Mouse (Mus musculus) limb, embryonic 13.5 days (tissue): ENCODE measurements around the gene Ank2. TPM values are rescaled to one million over a fixed set of nuclear protein-coding genes. Genes with fewer than 3 reads are reported as not detected.

Source experiments
- ATAC-seq: fragments of 200-750 bp; cut with Nextera tagmentation; 2 replicates; pipeline ENCODE4 v1.8.0; 2017; ENCODE audit warnings: low read depth, moderate number of reproducible peaks, moderate TSS enrichment; ENCODE audit not compliant: low FRiP score
- H3K27ac ChIP-seq: fragments of 300-500 bp; sonication (generic); 2 replicates; pipeline ENCODE4 v1.5.1; 2015; ENCODE audit warnings: inconsistent platforms, mild to moderate bottlenecking, moderate library complexity
- H3K27me3 ChIP-seq: fragments of 300-500 bp; sonication (generic); 2 replicates; pipeline ENCODE4 v1.6.1; 2015; ENCODE audit warnings: mild to moderate bottlenecking, inconsistent platforms
- H3K36me3 ChIP-seq: fragments of 300-500 bp; sonication (generic); 2 replicates; pipeline ENCODE4 v1.6.1; 2015; ENCODE audit warnings: inconsistent platforms, mild to moderate bottlenecking, moderate library complexity
- H3K4me1 ChIP-seq: fragments of 300-500 bp; sonication (generic); 2 replicates; pipeline ENCODE4 v1.6.1; 2015; ENCODE audit warnings: inconsistent platforms
- H3K4me2 ChIP-seq: fragments of 300-500 bp; sonication (generic); replicated peaks from 2 replicates; pipeline ENCODE4 v1.6.1; 2015; ENCODE audit warnings: inconsistent platforms, mild to moderate bottlenecking, moderate library complexity
- H3K4me3 ChIP-seq: fragments of 300-500 bp; sonication (generic); 2 replicates; pipeline ENCODE4 v1.5.1; 2015; ENCODE audit warnings: moderate library complexity, mild to moderate bottlenecking, inconsistent platforms
- H3K9ac ChIP-seq: fragments of 300-500 bp; sonication (generic); 2 replicates; pipeline ENCODE4 v1.6.1; 2015; ENCODE audit warnings: mild to moderate bottlenecking, inconsistent platforms
- H3K9me3 ChIP-seq: fragments of 300-500 bp; sonication (generic); 2 replicates; pipeline ENCODE4 v1.6.1; 2016; ENCODE audit warnings: inconsistent platforms
- WGBS: fragments of 180-500 bp; shearing (Covaris S2); methylation state at CpG from one replicate; pipeline ENCODE4 v1.1.7; 2015; 5-methylcytosine and 5-hydroxymethylcytosine counted together
- polyA plus RNA-seq: library from polyadenylated mRNA; unstranded; fragments of >200 nt; fragmentation: Nextera tagmentation; extraction: Ambion mirVana; gene quantifications from 2 replicates; pipeline ENCODE4 v1.2.1, GENCODE M21; 2015

Gene Ank2
- polyA plus RNA-seq, 1 experiment from 2014 or later = 32.4 TPM

DNA sequence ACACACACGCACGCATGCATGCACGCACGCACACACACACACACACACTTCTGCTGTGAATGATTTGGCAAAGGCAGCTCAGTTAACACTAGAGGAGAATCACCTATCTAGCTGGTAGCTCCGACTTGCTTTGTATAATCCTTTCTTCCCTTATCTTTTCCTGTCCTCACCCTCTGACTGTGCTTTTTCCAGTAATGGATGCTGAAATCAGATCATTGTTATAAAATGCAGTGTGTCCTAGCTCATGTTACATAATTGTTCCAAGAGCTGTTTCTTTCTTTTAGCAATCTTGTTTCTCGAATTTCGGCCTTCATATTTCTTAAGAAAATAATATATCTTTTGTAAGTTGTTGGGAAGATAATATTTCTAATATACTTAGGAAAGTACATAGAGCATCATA lies 457.9 kb downstream of the Ank2 start:
- no peak for ATAC-seq
- Histone ChIP-seq H3K27ac (no peak overlapping the region), H3K4me2 (no peak overlapping the region), H3K4me3 (no peak overlapping the region), H3K4me1 (0 out of 2 replicates have a peak, but pooled peaks cover 3% of the 10 kb centered on the region), H3K9ac (no peak overlapping the region), H3K9me3 (no peaks in the 10 kb centered on the region), H3K27me3 (no peaks in the 10 kb centered on the region), H3K36me3 (peaks cover 3% of the 10 kb centered on the region; the same call in 1 of the 2 replicates)
- WGBS = 69% methylated on average over 7 of the region's 7 CpGs

GRCm38 (mm10) chr3:127038570-127038969 lies 460.6 kb downstream of the Ank2 start:
- Histone ChIP-seq H3K4me2 (no peak overlapping the region), H3K9ac (no peak overlapping the region), H3K4me1 (0 out of 2 replicates have a peak, but pooled peaks cover 3% of the 10 kb centered on the region), H3K9me3 (no peaks in the 10 kb centered on the region), H3K36me3 (no peaks in the 10 kb centered on the region), H3K4me3 (no peak overlapping the region), H3K27me3 (no peaks in the 10 kb centered on the region), H3K27ac (no peak overlapping the region)
- ATAC-seq = no peak
- WGBS = 70% methylated on average over 7 of the region's 7 CpGs

DNA sequence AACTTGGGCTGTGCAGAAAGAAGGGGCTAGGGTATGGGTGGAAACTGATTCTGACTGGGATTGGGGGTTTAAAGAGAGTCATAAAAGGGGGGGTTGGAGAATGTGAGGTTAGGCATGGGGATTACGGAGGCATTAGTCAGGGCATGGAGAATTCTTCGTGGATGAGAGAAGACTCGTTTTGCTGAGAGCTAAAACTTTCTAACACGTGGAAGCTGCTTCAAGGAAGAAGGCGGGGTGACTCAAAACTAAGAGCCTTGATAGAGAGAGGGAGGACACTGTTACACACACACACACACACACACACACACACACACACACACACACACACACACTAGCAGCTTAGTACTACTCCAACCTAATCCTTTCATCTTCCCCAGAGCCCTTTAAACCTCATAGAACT lies 463.0 kb downstream of the Ank2 start:
- Histone ChIP-seq H3K9ac (no peak overlapping the region), H3K27ac (no peak overlapping the region), H3K27me3 (no peaks in the 10 kb centered on the region), H3K36me3 (peaks cover 5% of the 10 kb centered on the region; the same call in 1 of the 2 replicates), H3K4me2 (no peak overlapping the region), H3K4me1 (0 out of 2 replicates have a peak, but pooled peaks cover 3% of the 10 kb centered on the region), H3K4me3 (no peak overlapping the region), H3K9me3 (no peaks in the 10 kb centered on the region)
- WGBS = 55% methylated on average over 5 of the region's 5 CpGs
- ATAC-seq = no peak

DNA sequence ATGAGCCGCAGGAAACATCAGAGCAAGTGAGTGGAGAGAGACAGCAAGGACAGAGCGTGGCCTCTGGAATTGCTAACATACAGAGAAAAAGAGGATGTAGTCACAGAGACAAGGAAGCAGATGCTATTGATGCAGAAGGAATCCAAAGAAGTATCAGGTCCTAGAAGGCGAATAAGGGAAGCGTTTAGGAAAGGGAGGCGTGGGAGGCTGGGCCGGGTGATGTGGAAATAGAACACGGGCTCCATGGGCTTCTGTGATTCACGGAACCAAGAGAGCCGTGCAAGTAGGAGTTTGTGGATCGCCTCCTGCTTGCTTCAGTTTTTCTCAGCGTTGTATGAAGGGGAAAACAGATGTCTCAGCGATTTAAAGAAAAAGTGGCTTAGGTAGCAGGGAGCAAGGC lies 463.6 kb downstream of the Ank2 start:
- peaks cover 5% of the 10 kb centered on the region; the same call in 1 of the 2 replicates for H3K36me3 ChIP-seq
- no peaks in the 10 kb centered on the region for H3K4me1 ChIP-seq
- H3K9me3 ChIP-seq = no peaks in the 10 kb centered on the region
- no peak overlapping the region for H3K4me2 ChIP-seq
- no peak for ATAC-seq
- no peak overlapping the region; the same call in 1 of the 2 replicates for H3K27ac ChIP-seq
- 83% methylated on average over 12 of the region's 12 CpGs for WGBS
- H3K4me3 ChIP-seq = no peak overlapping the region
- H3K9ac ChIP-seq = no peak overlapping the region
- no peaks in the 10 kb centered on the region for H3K27me3 ChIP-seq

DNA sequence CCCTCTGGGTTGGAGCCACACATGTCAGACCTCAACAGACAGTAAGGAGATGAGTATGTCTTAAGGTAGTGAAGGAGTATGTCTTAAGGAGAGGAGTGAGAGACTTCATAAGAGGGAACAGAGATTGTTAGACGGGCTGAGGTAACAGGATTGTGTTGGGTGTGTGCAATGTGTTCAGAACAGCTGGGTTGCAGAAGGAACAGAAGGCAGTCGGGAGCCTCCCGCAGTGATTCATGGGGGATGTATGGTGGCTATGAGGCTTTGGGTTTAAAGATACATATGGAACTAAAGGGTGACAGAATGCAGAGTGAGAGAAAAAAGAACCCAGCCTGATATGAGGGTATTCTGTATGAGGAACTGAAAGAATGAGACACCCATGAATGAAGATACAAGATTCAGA lies 464.2 kb downstream of the Ank2 start:
- Histone ChIP-seq H3K4me3 (no peak overlapping the region), H3K4me1 (no peaks in the 10 kb centered on the region), H3K4me2 (no peak overlapping the region), H3K27ac (no peak overlapping the region), H3K9me3 (no peaks in the 10 kb centered on the region), H3K27me3 (no peaks in the 10 kb centered on the region), H3K36me3 (peaks cover 5% of the 10 kb centered on the region; the same call in 1 of the 2 replicates), H3K9ac (no peak overlapping the region)
- 80% methylated on average over 3 of the region's 3 CpGs for WGBS
- no peak for ATAC-seq

- WGBS = 94% methylated on average over 4 of the region's 4 CpGs
- no peak for ATAC-seq
- Histone ChIP-seq H3K27ac (no peak overlapping the region), H3K36me3 (no peaks in the 10 kb centered on the region), H3K4me3 (no peak overlapping the region), H3K27me3 (no peaks in the 10 kb centered on the region), H3K4me2 (no peak overlapping the region), H3K9me3 (no peaks in the 10 kb centered on the region), H3K9ac (no peak overlapping the region), H3K4me1 (peaks cover 10% of the 10 kb centered on the region)
Observed at GRCm38 (mm10) chr3:127023992-127024391, 475.2 kb downstream of the Ank2 start.

DNA sequence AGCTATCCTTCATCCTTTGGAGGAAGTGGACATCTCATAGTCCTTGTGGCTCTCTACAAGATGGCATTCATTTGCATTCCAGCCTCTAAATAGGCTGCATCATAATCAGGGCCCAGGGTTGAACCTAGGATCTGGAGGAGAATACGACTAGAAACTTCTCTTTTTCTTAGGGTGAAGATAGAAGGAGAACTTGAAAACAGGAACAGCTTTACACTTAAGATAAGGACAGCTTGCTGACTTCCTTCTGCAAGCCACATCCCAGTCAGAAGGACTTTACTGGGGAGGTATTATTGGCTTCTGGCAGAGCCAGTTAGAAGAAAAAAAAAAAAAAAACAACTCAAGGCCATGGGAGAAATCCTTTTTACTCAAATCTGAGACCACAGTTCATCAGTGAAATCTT lies 479.0 kb downstream of the Ank2 start:
- Histone ChIP-seq H3K36me3 (0 out of 2 replicates have a peak, but pooled peaks cover 7% of the 10 kb centered on the region), H3K9me3 (no peaks in the 10 kb centered on the region), H3K9ac (no peak overlapping the region), H3K4me2 (no peak overlapping the region), H3K27ac (no peak overlapping the region; the same call in 1 of the 2 replicates), H3K27me3 (no peaks in the 10 kb centered on the region), H3K4me1 (peaks cover 12% of the 10 kb centered on the region), H3K4me3 (no peak overlapping the region)
- no peak for ATAC-seq
- 75% methylated on average over 1 of the region's 1 CpGs for WGBS

DNA sequence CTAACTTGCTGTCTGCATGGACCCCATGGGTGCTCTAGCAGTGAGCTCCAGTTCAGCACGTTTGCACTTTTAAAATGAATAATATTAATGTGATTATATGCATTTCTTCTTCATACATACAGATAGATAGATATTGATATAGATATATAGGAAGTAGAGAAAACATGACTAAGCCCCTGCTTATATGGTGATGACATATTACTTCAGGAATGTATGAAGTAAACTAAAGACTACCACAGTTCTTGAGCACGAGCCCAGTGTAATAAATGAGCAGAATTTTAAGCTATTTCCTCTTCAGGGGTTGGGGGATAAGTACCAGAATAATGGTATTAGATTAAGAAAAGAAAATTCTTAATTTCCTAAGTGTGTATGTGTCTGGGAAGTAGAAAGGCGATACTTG lies 479.4 kb downstream of the Ank2 start:
- no peak overlapping the region for H3K9ac ChIP-seq
- no peaks in the 10 kb centered on the region for H3K9me3 ChIP-seq
- H3K36me3 ChIP-seq = peaks cover 9% of the 10 kb centered on the region; the same call in 1 of the 2 replicates
- ATAC-seq = peak; percentile 71
- peaks cover 12% of the 10 kb centered on the region for H3K4me1 ChIP-seq
- H3K4me2 ChIP-seq = no peak overlapping the region
- peak overlapping the region; percentile 85; the same call in 1 of the 2 replicates for H3K27ac ChIP-seq
- no peaks in the 10 kb centered on the region for H3K27me3 ChIP-seq
- H3K4me3 ChIP-seq = no peak overlapping the region
- 53% methylated on average over 3 of the region's 3 CpGs for WGBS

DNA sequence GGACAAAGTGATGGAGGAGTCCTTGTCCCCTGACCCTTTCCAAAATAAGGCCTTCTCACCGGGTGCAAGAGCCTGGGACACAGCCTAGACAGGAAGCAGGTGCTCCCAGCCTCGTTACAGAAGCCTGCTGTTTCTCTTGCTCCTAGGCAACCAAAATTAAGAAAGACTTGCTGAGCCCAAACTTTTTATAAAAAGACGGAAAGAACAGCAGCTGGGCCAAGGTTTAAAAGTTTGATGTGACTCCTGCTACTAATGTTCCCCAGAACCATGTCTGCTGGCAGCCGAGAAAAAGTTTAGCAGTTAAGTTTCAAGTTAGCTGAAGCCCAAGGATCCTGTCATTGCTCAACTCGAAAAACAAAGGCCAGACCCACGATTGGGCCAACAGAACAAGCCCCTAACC lies 480.0 kb downstream of the Ank2 start:
- WGBS = 21% methylated on average over 6 of the region's 6 CpGs
- no peaks in the 10 kb centered on the region for H3K27me3 ChIP-seq
- ATAC-seq = peak; percentile 65

DNA sequence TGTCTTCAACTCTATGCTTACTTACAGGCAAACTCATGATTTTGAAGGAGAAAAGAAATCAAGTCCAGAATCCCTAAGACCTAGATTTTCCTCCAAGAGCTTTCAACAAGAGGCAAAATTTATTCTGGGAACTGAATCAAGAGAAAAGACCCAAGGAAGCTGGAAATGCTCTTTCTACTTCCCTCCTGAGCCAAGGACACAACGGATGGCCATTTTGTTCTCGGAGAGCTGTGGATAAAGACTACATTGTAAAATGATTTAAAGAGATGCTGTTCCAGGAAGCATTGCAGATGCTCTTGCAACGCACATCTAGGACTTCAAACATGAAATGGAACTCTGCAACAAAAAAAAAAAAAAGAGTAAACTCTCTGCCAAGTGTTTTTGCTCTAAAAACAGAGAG lies 481.6 kb downstream of the Ank2 start:
- Histone ChIP-seq H3K4me2 (no peak overlapping the region), H3K27me3 (no peaks in the 10 kb centered on the region), H3K4me1 (peaks cover 12% of the 10 kb centered on the region), H3K27ac (no peak overlapping the region), H3K9me3 (no peaks in the 10 kb centered on the region), H3K4me3 (no peak overlapping the region), H3K36me3 (peaks cover 13% of the 10 kb centered on the region; the same call in 1 of the 2 replicates), H3K9ac (no peak overlapping the region)
- ATAC-seq = no peak
- 57% methylated on average over 3 of the region's 3 CpGs for WGBS

More for the DNA sequence above, 480.0 kb downstream of the Ank2 start:
- Histone ChIP-seq H3K4me2 (no peak overlapping the region), H3K27ac (peak overlapping the region; percentile 85; the same call in 1 of the 2 replicates), H3K9ac (no peak overlapping the region), H3K4me3 (no peak overlapping the region), H3K36me3 (peaks cover 13% of the 10 kb centered on the region; the same call in 1 of the 2 replicates), H3K9me3 (no peaks in the 10 kb centered on the region), H3K4me1 (peaks cover 12% of the 10 kb centered on the region)

- no peaks in the 10 kb centered on the region for H3K27me3 ChIP-seq
- H3K9me3 ChIP-seq = no peaks in the 10 kb centered on the region
- 86% methylated on average over 6 of the region's 6 CpGs for WGBS
- no peak overlapping the region for H3K9ac ChIP-seq
- no peak for ATAC-seq
- peaks cover 12% of the 10 kb centered on the region for H3K4me1 ChIP-seq
- no peak overlapping the region for H3K4me2 ChIP-seq
- H3K27ac ChIP-seq = no peak overlapping the region
- H3K36me3 ChIP-seq = peaks cover 15% of the 10 kb centered on the region; the same call in 1 of the 2 replicates
- H3K4me3 ChIP-seq = no peak overlapping the region
Observed at GRCm38 (mm10) chr3:127015596-127015995, 483.6 kb downstream of the Ank2 start.

DNA sequence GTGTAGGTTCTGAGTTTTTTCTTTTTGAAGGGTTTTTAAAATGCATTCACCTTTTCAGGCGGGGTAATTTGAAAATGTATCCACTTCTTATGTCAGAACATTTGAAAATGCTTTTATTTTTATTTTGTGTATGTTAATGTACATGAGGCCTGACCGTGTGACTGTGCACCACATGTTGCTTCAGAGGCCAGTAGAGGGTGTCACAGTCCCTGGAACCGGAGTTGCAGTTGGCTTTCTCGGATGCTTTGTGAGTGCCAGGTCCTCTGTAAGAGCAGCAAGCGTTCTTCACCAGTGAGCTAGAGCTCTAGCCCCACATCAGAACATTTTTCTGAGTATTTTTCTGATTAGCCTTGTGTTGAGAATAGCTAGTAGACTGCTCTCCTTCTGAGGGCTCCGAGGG lies 484.0 kb downstream of the Ank2 start:
- Histone ChIP-seq H3K9ac (no peak overlapping the region), H3K27ac (no peak overlapping the region), H3K4me1 (peaks cover 12% of the 10 kb centered on the region), H3K4me3 (no peak overlapping the region), H3K27me3 (no peaks in the 10 kb centered on the region), H3K4me2 (no peak overlapping the region), H3K9me3 (no peaks in the 10 kb centered on the region), H3K36me3 (peaks cover 19% of the 10 kb centered on the region)
- no peak for ATAC-seq
- WGBS = 85% methylated on average over 6 of the region's 6 CpGs

DNA sequence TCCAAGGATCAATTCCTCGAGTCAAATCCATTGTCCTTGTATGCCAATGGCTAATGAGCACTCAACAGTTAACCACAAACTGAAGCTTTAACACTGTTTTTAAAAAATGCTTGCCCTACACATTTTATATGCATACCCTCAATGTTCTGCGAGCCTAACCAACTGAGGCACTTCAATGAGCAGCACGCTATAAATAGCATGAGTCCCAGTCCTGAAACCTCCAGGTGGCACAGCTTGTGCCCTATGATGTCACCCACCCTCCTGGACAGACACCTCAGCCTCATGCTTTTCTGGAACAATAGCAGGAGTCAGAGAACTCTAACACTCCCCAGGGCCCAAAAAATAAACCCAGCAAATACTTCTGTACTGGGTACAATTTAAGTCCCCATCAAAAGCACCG lies 485.2 kb downstream of the Ank2 start:
- Histone ChIP-seq H3K36me3 (peaks cover 19% of the 10 kb centered on the region), H3K9me3 (no peaks in the 10 kb centered on the region), H3K27ac (no peak overlapping the region), H3K4me3 (no peak overlapping the region), H3K9ac (no peak overlapping the region), H3K4me1 (peaks cover 1% of the 10 kb centered on the region; the same call in 1 of the 2 replicates), H3K27me3 (no peaks in the 10 kb centered on the region), H3K4me2 (no peak overlapping the region)
- 78% methylated on average over 4 of the region's 4 CpGs for WGBS
- no peak for ATAC-seq
